Mouse (Mus musculus) layer of hippocampus, postnatal 36 days (tissue): ENCODE results near the gene Gdf5. TPM values are rescaled to one million over a fixed set of nuclear protein-coding genes. Genes with fewer than 3 reads are reported as not detected.

Experiments used
- DNase-seq, 2 experiments: peaks; one replicate each; pipeline ENCODE4 v3.0.0; 2022
- total RNA-seq, 2 experiments: library from RNA; stranded (reverse); gene quantifications; 2 replicates each; pipeline ENCODE4 v1.2.3; 2021

Gdf5 gene
- not detected for total RNA-seq

DNA sequence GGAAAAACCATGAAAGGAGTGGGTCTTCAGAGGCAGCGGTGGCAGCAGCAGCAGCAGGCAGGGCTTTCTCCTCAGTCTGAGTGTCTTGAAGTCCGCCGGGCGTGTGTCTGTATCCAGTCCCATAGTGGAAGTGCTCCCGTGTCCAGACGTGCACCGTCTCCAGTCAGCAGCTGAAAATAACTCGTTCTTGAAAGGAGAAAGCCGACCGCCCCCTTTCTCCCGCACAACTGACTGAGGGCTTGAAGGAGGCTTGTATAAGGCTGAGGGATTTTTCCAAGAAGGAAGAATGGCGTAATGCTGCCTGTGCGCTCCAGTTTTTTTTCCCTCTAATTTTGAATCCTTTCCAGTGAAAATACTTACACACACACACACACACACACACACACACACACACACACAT, at the start of gene Gdf5:
TSS of gene Gdf5 (minus strand) at position 244 of the 400 bp plus-strand sequence.
- no peak for DNase-seq

- peak; percentile 45 to 69 for DNase-seq
Observed at GRCm38 (mm10) chr2:155991863-155992321, 46.7 kb upstream of the Gdf5 start.

DNA sequence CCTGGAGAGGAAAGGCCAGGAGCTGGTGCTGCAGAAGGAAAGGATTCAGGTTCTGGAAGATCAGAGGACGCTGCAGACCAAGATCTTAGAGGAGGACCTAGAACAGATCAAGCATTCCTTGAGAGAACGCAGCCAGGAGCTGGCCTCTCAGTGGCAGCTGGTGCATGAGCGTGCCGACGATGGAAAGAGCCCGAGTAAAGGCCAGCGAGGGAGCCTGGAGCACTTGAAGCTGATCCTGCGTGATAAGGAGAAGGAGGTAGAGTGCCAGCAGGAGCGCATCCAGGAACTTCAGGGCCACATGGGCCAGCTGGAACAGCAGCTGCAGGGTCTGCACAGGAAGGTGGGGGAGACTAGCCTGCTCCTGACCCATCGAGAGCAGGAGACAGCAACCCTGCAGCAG, 46.0 kb upstream of the Gdf5 start:
- no peak for DNase-seq

DNA sequence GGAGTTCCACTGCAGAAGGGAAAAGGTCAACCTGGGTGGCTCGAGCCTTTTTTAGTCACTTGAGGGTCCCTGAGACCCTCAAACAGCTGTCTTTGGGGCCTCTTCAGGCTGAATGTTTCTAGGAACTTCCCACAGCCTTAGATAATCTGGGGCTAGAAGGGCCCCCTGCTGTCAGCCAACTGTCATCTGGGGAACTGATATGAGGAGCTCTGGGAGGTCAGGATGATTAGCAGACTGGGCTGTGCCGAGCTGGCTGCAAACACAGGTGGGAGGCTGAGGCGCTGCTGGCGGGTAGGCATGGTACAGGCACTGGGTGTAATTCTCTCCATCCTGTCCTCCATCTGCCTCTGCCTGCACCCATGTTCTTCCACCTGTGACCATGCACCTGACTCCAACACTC, 43.9 kb upstream of the Gdf5 start:
- peak in 1 of 2 experiments; percentile 45 for DNase-seq

DNA sequence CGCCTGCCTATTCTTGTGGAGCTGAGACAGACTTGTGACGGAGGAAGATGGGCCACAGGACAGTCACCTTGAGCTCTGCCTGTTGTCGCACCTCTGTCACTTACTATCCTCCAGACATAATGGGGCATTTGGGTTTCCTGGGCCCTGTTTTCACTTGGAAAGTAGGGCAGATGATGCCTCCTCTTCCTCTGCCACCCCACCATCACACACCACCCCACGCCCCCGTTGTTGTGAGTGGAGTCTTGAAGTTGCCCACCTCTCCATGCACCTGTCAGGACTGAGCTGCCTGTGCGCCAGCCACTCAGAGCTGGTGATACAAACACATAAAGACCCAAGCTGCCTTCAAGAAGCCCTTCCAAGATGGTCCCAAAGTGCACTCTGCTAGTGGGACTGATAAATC, 42.0 kb upstream of the Gdf5 start:
- no peak for DNase-seq

GRCm38 (mm10) chr2:155985776-155986175, 40.6 kb upstream of the Gdf5 start:
- no peak for DNase-seq

- DNase-seq: no peak
Observed at GRCm38 (mm10) chr2:155979328-155979991, 34.3 kb upstream of the Gdf5 start.

- no peak for DNase-seq
Observed at GRCm38 (mm10) chr2:155974087-155974731, 29.0 kb upstream of the Gdf5 start.

DNA sequence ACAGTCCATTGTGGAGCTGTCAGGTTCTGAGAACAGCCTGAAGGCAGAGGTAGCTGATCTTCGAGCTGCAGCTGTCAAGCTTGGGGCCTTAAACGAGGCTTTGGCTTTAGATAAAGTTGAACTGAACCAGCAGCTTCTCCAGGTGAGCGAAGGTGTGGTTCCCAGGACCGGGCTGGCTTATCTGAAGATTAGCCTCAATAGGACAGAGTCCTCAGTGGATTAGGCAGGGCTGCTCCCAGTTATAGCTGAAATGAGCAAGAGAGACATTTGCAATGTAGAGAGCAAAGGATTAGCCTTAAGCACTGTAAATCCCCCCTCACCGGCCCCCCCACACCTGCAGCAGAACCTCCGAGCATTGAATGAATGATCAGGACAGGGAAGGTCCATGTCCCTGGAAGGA, 28.2 kb upstream of the Gdf5 start:
- DNase-seq: no peak

GRCm38 (mm10) chr2:155962991-155963390, 17.8 kb upstream of the Gdf5 start:
- no peak for DNase-seq

DNA sequence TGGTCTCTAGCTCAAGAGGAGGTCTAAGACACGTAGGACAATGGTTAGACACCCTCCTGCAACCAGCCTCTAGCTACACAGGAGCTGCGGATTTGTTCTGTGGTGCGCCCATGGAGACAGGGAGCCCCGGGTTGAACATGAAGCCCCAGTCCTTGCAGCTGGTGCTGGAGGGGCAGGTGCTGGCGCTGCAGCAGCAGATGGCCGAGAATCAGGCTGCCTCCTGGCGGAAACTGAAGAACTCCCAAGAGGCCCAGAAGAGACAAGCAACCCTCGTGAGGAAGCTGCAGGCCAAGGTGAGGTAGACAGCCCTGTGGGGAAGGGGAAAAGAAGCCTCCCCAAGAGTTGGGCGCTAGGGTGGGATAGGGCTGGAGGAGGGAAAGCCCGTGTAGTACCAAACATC, 16.7 kb upstream of the Gdf5 start:
- DNase-seq: no peak

- DNase-seq: no peak
Observed at GRCm38 (mm10) chr2:155959981-155960380, 14.8 kb upstream of the Gdf5 start.

DNA sequence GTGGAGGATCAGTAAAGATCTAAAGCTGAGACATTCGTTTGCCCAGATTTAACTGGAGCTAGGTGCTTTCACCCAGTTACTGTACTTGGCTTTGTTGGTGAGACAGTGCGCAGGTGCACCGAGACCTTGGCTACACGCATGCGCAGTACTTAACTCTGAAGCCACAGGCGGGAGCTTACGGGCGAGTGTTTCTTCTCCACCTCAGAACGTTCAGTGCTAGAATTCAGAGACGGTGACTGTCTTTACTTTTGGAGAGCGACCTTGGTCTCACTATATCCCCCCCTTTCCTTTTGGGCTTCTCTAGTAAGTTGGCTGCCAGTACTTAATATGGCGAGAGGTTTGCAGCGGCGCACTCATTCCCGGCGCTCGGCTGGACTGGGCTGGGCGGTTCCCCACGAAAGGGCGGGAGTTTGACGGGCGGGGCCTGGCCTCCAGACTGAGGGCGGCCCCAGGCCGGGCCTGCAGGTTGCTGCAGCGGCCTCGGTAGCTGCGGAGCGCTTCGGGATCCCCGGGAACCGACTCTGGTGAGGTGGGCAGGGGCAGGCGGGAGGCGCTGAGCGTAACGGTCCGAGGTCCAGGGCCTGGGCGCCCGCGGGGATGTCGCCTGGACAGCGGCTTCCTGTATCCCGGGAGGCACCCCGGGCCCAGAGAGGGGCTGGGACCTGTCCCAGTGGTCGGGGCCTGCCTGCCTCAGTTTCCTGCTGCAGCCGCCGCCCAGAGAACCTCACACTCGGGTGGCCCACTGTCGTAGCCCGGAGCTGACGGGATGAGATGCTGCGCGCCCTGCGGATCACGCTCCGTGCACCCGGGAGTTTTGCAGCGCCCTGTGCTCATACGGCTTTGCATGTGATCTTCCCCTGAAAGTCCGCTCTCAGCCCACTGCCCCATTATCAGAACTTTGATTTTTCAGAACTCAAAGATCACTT, 11.2 kb upstream of the Gdf5 start, which contains the start of gene Cep250:
TSS of gene Cep250 (plus strand) at position 325 of the 926 bp plus-strand sequence.
- peak; percentile 87 to 89 for DNase-seq

DNA sequence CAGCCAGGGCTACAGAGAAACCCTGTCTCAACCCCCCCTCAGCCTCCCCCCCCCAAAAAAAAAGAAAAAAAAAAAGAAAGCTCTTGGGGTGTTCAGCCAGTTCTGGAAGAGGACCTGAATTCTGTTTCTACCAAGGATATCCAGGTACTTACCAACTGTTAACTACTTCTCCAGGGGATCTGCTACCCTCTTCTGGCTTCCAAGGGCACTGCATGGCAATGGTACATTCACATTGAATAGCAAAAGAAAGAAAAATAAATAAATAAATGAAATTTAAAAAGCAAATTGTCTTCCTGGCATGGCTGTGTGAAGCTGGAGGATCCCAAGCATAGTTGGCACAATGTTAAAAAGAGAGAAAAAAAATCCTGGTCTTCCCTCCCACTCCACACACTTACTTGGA, 6.8 kb upstream of the Gdf5 start:
- peak; percentile 36 to 45 for DNase-seq

- DNase-seq: no peak
Observed at GRCm38 (mm10) chr2:155949362-155949761, 4.2 kb upstream of the Gdf5 start.

DNA sequence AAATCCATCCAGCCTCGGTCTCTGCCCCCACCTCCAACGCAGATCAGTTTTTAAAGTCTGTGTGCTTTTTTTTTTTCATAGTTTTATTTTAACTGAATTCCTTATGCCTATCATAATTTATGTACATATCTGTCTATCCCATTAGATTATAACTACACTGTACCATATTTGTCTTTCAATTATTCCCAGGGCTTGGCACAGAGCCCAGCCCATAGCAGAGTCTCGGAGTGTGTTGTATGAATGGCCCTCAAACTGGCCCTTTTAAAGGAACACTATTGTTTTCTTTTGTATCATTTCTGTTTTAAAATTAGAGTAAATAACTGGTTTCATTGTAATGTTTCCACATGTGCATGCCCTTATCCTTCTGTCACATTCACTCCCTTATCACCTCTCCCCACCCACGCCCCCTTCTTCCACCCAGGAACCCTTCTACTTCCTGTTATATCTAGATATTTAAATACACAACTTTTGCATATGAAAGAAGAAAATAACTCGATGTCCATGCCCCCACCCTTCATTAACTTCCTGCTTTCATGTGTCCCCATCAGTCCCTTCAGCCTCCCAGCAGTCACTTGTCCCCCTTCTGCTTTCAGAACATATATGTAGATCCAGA, 2.3 kb upstream of the Gdf5 start:
- no peak for DNase-seq

- no peak for DNase-seq
Observed at GRCm38 (mm10) chr2:155946499-155946898, 1.3 kb upstream of the Gdf5 start.

DNA sequence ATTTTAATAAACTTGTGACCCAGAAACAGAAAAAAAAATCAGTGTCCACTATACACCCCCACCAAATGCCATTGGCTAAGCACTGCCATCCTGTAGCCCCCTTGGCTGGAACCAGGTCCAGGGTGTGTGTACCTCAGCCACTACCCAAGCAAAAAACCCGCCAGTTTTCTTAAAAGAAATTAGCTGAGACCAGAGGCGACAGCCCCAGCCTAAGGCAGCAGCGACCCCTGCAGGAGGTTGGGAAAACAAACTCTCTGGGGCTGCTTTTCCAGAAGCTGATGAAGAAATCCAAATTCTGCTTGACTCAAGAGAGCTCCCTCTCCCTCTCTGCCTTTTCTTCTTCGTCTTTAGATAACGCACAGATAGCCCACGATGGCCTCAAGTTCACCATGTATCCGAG, 902 bp upstream of the Gdf5 start:
- DNase-seq: peak; percentile 30 to 58

DNA sequence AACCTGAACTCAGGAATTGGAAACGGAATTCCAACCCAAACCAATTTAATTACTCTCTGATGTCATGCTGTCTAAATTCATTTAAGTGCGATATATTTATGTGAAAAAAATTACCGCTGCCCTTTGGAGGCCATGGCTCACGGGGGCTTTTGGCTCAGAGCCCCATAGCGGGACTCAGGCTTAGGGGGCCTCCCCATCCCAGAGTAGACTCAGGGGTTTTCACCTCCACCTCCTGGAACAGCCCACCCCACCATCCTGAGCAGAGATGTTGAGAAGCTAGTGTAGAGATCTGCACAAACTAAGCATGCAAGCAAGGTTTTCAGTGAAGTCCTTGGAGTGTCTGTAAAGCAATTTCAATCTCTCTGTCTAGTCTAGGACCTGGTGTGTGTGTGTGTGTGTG, 413 bp upstream of the Gdf5 start:
- no peak for DNase-seq

DNA sequence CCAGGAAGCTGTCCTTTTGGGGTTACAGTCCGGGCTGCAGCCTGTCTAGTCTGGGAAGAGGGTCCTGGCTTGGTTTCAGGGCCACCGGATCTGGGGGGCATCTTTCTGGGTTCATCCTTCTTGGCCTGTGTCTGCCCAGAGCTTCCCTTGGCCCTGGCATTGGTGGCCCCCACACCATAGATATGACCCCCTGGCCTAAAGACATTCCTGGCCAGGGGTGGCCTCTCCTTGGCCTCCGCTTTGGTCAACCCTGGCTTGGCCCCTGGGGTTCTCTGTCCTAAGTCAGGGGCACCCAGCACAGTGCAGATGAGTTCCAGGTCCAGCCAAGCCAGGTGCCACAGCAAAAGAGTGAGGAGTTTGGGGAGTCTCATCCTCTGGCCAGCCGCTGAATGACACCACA, 482 bp downstream of the Gdf5 start:
- DNase-seq: no peak

DNA sequence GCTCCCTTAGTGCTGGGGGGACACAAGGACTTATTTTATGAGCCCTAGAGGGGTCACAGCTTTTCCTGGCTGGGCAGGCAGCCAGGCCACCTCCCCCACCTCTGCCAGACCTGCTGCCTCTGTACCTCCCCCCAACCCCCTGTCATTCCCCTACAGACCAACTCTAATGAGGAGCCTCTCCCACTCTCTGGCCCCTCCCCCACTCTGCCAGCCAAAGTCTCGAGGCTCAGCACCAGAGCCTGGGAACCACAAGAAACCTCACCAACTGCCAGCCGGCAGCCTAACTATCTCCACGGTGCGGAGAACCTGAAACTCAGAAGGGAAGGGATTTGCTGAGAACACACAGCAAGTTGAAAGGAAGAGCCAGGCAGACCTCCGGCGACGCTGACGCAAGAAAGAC, 1.7 kb downstream of the Gdf5 start:
- no peak for DNase-seq

DNA sequence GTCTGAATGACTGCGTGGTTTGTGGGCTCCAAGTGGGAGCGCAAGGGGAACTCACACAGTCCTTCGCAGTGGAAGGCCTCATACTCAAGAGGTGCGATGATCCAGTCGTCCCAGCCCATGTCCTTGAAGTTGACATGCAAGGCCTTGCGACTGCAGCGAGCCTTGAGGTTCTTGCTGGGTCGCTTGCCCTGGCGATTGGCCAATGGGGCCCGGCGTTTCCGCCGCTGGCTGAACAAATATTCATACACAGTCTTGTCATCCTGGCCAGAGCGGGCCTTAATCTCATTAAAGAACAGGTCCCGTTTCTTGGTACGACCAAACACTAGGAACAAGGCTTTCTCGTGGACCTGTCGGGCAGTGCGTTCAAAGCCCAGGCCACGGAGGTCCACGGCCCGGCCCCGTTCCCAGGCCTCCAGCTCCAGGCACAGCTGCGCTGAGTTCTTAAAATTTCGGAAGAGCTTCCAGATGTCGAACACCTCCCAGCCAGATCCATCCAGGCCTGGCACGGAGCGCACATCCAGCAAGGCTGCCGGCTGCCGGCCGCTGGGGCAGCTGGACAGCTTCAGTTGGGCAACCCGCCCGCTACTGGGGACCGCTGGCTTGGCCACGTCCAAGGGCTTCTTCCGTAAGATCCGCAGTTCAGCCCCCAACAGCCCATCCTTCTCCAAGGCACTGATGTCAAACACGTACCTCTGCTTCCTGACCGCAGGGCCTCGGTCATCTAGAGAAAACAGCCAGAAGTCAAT, 3.3 kb downstream of the Gdf5 start:
- no peak for DNase-seq
